Mouse (Mus musculus): ENCODE measurements at regions not wholly inside any gene's neighbourhood (a gene's known extent, or its start where the extent isn't known, plus 50 kb on each side); places are given as distances from the start of the nearest gene placed in this dataset.

GRCm38 (mm10) chr15:36928678-36929077 is 78.9 kb downstream of the Zfp706 start:
- H3K27me3 ChIP-seq (ENCODE audit: control insufficient read depth, insufficient read depth, low read length), result no peaks in the 10 kb centered on the region
- no peaks in the 10 kb centered on the region for H3K36me3 ChIP-seq (ENCODE audit: control insufficient read depth, insufficient read depth, low read length)
- no peak overlapping the region for H3K4me2 ChIP-seq (ENCODE audit: low read depth, severe bottlenecking)
- DNase-seq (ENCODE audit: low spot score) (no peak), ATAC-seq (ENCODE audit: insufficient number of reproducible peaks, low FRiP score, low TSS enrichment, low read depth) (no peak)
- H3K9ac ChIP-seq (ENCODE audit: low read length), result no peak overlapping the region
- WGBS, result 91% methylated on average over 4 of the region's 4 CpGs
- H3K9me3 ChIP-seq (ENCODE audit: control insufficient read depth, low read length), result no peaks in the 10 kb centered on the region
- no peaks in the 10 kb centered on the region for H3K4me1 ChIP-seq (ENCODE audit: control insufficient read depth, insufficient read depth, low read length)
- H3K27ac ChIP-seq (replicated peaks; ENCODE audit: low read depth, low read length), result no peak overlapping the region
- H3K4me3 ChIP-seq (ENCODE audit: low read depth, low read length), result no peak overlapping the region

DNA sequence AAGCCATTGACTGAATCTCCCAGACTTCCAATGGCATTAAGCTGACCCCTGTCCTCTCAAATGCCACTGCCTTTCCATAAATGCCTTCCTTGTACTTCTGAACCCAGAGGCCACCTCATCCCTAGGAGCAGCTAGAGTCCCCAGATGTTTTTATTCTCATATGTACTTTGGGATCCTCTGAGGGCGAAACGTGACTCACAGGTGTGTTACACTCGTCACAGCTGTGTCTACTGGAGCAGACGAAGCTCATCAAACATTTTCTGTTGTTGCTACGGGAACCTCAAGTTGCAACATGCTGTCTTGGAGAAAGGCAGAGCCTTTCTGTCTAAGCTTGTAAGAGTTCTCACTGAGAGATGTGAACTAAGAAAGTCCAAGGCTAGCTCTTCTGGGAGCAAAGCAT is 80.1 kb downstream of the Zfp706 start:
- Histone ChIP-seq H3K9me3 (ENCODE audit: control insufficient read depth, low read length) (no peaks in the 10 kb centered on the region), H3K4me3 (ENCODE audit: low read depth, low read length) (no peak overlapping the region), H3K36me3 (ENCODE audit: control insufficient read depth, insufficient read depth, low read length) (no peaks in the 10 kb centered on the region), H3K27me3 (ENCODE audit: control insufficient read depth, insufficient read depth, low read length) (no peaks in the 10 kb centered on the region), H3K4me1 (ENCODE audit: control insufficient read depth, insufficient read depth, low read length) (no peaks in the 10 kb centered on the region), H3K27ac (replicated peaks; ENCODE audit: low read depth, low read length) (no peak overlapping the region), H3K9ac (ENCODE audit: low read length) (no peak overlapping the region), H3K4me2 (ENCODE audit: low read depth, severe bottlenecking) (no peak overlapping the region)
- no peak for ATAC-seq (ENCODE audit: insufficient number of reproducible peaks, low FRiP score, low TSS enrichment, low read depth)
- DNase-seq (ENCODE audit: low spot score), result no peak
- WGBS, result 70% methylated on average over 5 of the region's 5 CpGs

DNA sequence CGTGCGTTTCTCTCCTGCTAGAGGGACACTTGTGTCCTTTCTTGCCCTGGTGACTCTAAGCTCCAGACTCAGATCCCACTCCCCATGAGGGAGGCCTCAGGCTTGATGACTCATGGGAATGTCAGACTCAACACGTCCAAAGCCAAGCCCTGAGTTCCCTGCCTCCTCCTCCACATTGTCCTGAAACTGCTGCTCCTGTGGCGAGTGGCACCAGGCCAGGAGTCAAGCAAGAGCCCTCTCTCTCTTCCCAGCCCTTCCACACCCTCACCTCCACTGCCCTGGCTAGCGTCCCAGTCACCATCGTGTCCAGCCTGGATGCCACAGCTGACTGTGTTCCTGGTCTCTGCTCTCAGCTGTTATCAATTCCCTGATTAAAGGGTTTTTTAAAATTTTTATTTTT is 83.4 kb downstream of the Zfp706 start:
- H3K9ac ChIP-seq (ENCODE audit: low read length), result no peak overlapping the region
- H3K36me3 ChIP-seq (ENCODE audit: control insufficient read depth, insufficient read depth, low read length), result no peaks in the 10 kb centered on the region
- H3K27me3 ChIP-seq (ENCODE audit: control insufficient read depth, insufficient read depth, low read length), result no peaks in the 10 kb centered on the region
- no peaks in the 10 kb centered on the region for H3K4me1 ChIP-seq (ENCODE audit: control insufficient read depth, insufficient read depth, low read length)
- no peak overlapping the region for H3K4me2 ChIP-seq (ENCODE audit: low read depth, severe bottlenecking)
- 88% methylated on average over 6 of the region's 6 CpGs for WGBS
- no peak overlapping the region for H3K27ac ChIP-seq (replicated peaks; ENCODE audit: low read depth, low read length)
- no peak overlapping the region for H3K4me3 ChIP-seq (ENCODE audit: low read depth, low read length)
- no peak for ATAC-seq (ENCODE audit: insufficient number of reproducible peaks, low FRiP score, low TSS enrichment, low read depth)
- DNase-seq (ENCODE audit: low spot score), result no peak
- no peaks in the 10 kb centered on the region for H3K9me3 ChIP-seq (ENCODE audit: control insufficient read depth, low read length)

DNA sequence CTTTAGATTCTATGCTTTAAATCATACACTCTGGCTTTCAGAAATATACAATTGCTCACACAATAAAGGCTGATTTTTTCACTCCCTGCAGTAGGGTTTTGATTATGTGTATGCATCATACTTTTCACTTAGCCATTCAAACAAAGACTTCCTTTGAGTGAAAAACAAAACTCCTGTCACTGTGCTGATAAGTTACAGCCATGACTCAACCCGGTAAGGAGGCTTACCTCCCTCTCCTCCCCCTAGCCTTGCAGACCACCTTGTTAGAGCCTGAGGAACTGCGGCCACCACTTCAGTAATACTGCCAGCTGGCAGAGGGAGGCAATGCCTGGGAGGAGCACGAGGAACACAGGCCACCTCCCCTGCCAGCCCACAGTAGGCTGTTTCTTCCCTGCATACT is 86.2 kb downstream of the Zfp706 start:
- no peak overlapping the region for H3K4me2 ChIP-seq (ENCODE audit: low read depth, severe bottlenecking)
- 40% methylated on average over 3 of the region's 3 CpGs for WGBS
- H3K9ac ChIP-seq (ENCODE audit: low read length), result no peak overlapping the region
- no peaks in the 10 kb centered on the region for H3K36me3 ChIP-seq (ENCODE audit: control insufficient read depth, insufficient read depth, low read length)
- ATAC-seq (ENCODE audit: insufficient number of reproducible peaks, low FRiP score, low TSS enrichment, low read depth) (no peak), DNase-seq (ENCODE audit: low spot score) (no peak)
- H3K4me1 ChIP-seq (ENCODE audit: control insufficient read depth, insufficient read depth, low read length), result no peaks in the 10 kb centered on the region
- H3K27me3 ChIP-seq (ENCODE audit: control insufficient read depth, insufficient read depth, low read length), result no peaks in the 10 kb centered on the region
- no peak overlapping the region for H3K27ac ChIP-seq (replicated peaks; ENCODE audit: low read depth, low read length)
- no peaks in the 10 kb centered on the region for H3K9me3 ChIP-seq (ENCODE audit: control insufficient read depth, low read length)
- no peak overlapping the region for H3K4me3 ChIP-seq (ENCODE audit: low read depth, low read length)

GRCm38 (mm10) chr15:36920886-36921285 is 86.7 kb downstream of the Zfp706 start:
- Histone ChIP-seq H3K36me3 (ENCODE audit: control insufficient read depth, insufficient read depth, low read length) (no peaks in the 10 kb centered on the region), H3K4me1 (ENCODE audit: control insufficient read depth, insufficient read depth, low read length) (no peaks in the 10 kb centered on the region), H3K27me3 (ENCODE audit: control insufficient read depth, insufficient read depth, low read length) (no peaks in the 10 kb centered on the region), H3K9me3 (ENCODE audit: control insufficient read depth, low read length) (no peaks in the 10 kb centered on the region), H3K27ac (replicated peaks; ENCODE audit: low read depth, low read length) (no peak overlapping the region), H3K4me2 (ENCODE audit: low read depth, severe bottlenecking) (no peak overlapping the region), H3K4me3 (ENCODE audit: low read depth, low read length) (no peak overlapping the region), H3K9ac (ENCODE audit: low read length) (no peak overlapping the region)
- DNase-seq (ENCODE audit: low spot score) (no peak), ATAC-seq (ENCODE audit: insufficient number of reproducible peaks, low FRiP score, low TSS enrichment, low read depth) (no peak)

DNA sequence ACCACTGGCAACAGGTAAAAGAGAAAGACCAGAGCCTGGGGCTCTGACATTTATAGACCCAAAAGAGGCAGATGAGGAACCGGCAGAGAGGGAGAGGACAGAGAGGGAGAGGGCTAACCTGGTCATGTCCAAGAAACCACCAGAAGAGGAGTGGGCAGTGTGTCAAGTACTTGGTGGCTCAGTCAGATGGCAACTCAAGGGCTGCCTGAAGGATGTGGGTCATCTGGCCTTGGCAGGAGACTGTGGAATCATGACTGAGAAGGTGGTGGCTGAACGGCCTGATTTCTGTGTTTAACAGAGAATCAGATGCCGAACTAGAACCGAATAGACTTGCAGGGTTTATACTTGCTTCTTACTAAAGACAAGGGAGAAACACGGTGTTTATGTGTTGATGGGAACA is 87.9 kb downstream of the Zfp706 start:
- DNase-seq (ENCODE audit: low spot score), result no peak
- Histone ChIP-seq H3K4me2 (ENCODE audit: low read depth, severe bottlenecking) (no peak overlapping the region), H3K27ac (replicated peaks; ENCODE audit: low read depth, low read length) (no peak overlapping the region), H3K4me1 (ENCODE audit: control insufficient read depth, insufficient read depth, low read length) (no peaks in the 10 kb centered on the region), H3K36me3 (ENCODE audit: control insufficient read depth, insufficient read depth, low read length) (no peaks in the 10 kb centered on the region), H3K27me3 (ENCODE audit: control insufficient read depth, insufficient read depth, low read length) (no peaks in the 10 kb centered on the region), H3K9ac (ENCODE audit: low read length) (no peak overlapping the region), H3K4me3 (ENCODE audit: low read depth, low read length) (no peak overlapping the region), H3K9me3 (ENCODE audit: control insufficient read depth, low read length) (no peaks in the 10 kb centered on the region)
- ATAC-seq (ENCODE audit: insufficient number of reproducible peaks, low FRiP score, low TSS enrichment, low read depth), result no peak
- 93% methylated on average over 5 of the region's 5 CpGs for WGBS

- DNase-seq (ENCODE audit: low spot score) (no peak), ATAC-seq (ENCODE audit: insufficient number of reproducible peaks, low FRiP score, low TSS enrichment, low read depth) (no peak)
- Histone ChIP-seq H3K4me1 (ENCODE audit: control insufficient read depth, insufficient read depth, low read length) (no peaks in the 10 kb centered on the region), H3K27ac (replicated peaks; ENCODE audit: low read depth, low read length) (no peak overlapping the region), H3K4me3 (ENCODE audit: low read depth, low read length) (no peak overlapping the region), H3K9ac (ENCODE audit: low read length) (no peak overlapping the region), H3K4me2 (ENCODE audit: low read depth, severe bottlenecking) (no peak overlapping the region), H3K36me3 (ENCODE audit: control insufficient read depth, insufficient read depth, low read length) (no peaks in the 10 kb centered on the region), H3K27me3 (ENCODE audit: control insufficient read depth, insufficient read depth, low read length) (no peaks in the 10 kb centered on the region), H3K9me3 (ENCODE audit: control insufficient read depth, low read length) (no peaks in the 10 kb centered on the region)
- WGBS, result 95% methylated on average over 4 of the region's 4 CpGs
These were observed 88.4 kb downstream of the Zfp706 start for GRCm38 (mm10) chr15:36919209-36919608.

- Histone ChIP-seq H3K27me3 (ENCODE audit: control insufficient read depth, insufficient read depth, low read length) (no peaks in the 10 kb centered on the region), H3K4me3 (ENCODE audit: low read depth, low read length) (no peak overlapping the region), H3K9ac (ENCODE audit: low read length) (no peak overlapping the region), H3K9me3 (ENCODE audit: control insufficient read depth, low read length) (no peaks in the 10 kb centered on the region), H3K4me2 (ENCODE audit: low read depth, severe bottlenecking) (no peak overlapping the region), H3K27ac (replicated peaks; ENCODE audit: low read depth, low read length) (no peak overlapping the region), H3K4me1 (ENCODE audit: control insufficient read depth, insufficient read depth, low read length) (peaks cover 9% of the 10 kb centered on the region; the same call in 1 of the 2 replicates), H3K36me3 (ENCODE audit: control insufficient read depth, insufficient read depth, low read length) (no peaks in the 10 kb centered on the region)
- WGBS, result 78% methylated on average over 4 of the region's 4 CpGs
- no peak for ATAC-seq (ENCODE audit: insufficient number of reproducible peaks, low FRiP score, low TSS enrichment, low read depth)
- DNase-seq (ENCODE audit: low spot score), result no peak
These were observed 90.6 kb downstream of the Zfp706 start for GRCm38 (mm10) chr15:36916998-36917397.

- Histone ChIP-seq H3K9me3 (ENCODE audit: control insufficient read depth, low read length) (no peaks in the 10 kb centered on the region), H3K4me1 (ENCODE audit: control insufficient read depth, insufficient read depth, low read length) (peaks cover 19% of the 10 kb centered on the region), H3K4me3 (ENCODE audit: low read depth, low read length) (no peak overlapping the region), H3K4me2 (ENCODE audit: low read depth, severe bottlenecking) (no peak overlapping the region), H3K27me3 (ENCODE audit: control insufficient read depth, insufficient read depth, low read length) (no peaks in the 10 kb centered on the region), H3K36me3 (ENCODE audit: control insufficient read depth, insufficient read depth, low read length) (no peaks in the 10 kb centered on the region), H3K27ac (replicated peaks; ENCODE audit: low read depth, low read length) (no peak overlapping the region), H3K9ac (ENCODE audit: low read length) (no peak overlapping the region)
- WGBS, result 86% methylated on average over 11 of the region's 11 CpGs
- ATAC-seq (ENCODE audit: insufficient number of reproducible peaks, low FRiP score, low TSS enrichment, low read depth) (no peak), DNase-seq (ENCODE audit: low spot score) (no peak)
These were observed 93.1 kb downstream of the Zfp706 start for GRCm38 (mm10) chr15:36914239-36915100.

All from limb, embryonic 11.5 days (tissue).